Mouse (Mus musculus): ENCODE measurements around the gene Vmn2r85. TPM values are rescaled to one million over a fixed set of nuclear protein-coding genes. Genes with fewer than 3 reads are reported as not detected.

Vmn2r85 gene
- total RNA-seq, 2 experiments from 2014 or later = not detected

Other genes with a start within 250 kb of the Vmn2r85 start
- not detected in 2 replicates for gene Olfr826, start 245.5 kb downstream of the Vmn2r85 start, total RNA-seq (2014; fragmentation: Nextera tagmentation)
- gene Olfr826, start 245.5 kb downstream of the Vmn2r85 start, total RNA-seq (2017) = not detected in 2 replicates
- gene Olfr827, start 215.3 kb downstream of the Vmn2r85 start, total RNA-seq (2014; fragmentation: Nextera tagmentation) = not detected in 2 replicates
- not detected in 2 replicates for gene Olfr827, start 215.3 kb downstream of the Vmn2r85 start, total RNA-seq (2017)
- not detected in 2 replicates for gene Neurod4, start 149.5 kb downstream of the Vmn2r85 start, total RNA-seq (2014; fragmentation: Nextera tagmentation)
- not detected in 2 replicates for gene Neurod4, start 149.5 kb downstream of the Vmn2r85 start, total RNA-seq (2017)
- gene Tespa1, start 106.8 kb downstream of the Vmn2r85 start, total RNA-seq (2014; fragmentation: Nextera tagmentation) = 31.3 and 54.6 TPM in 2 replicates
- gene Tespa1, start 106.8 kb downstream of the Vmn2r85 start, total RNA-seq (2017) = 32.0 and 37.3 TPM in 2 replicates
- not detected in 2 replicates for gene Vmn2r84, start 35.4 kb downstream of the Vmn2r85 start, total RNA-seq (2014; fragmentation: Nextera tagmentation)
- not detected in 2 replicates for gene Vmn2r84, start 35.4 kb downstream of the Vmn2r85 start, total RNA-seq (2017)
- gene Vmn2r86, start 26.3 kb upstream of the Vmn2r85 start, total RNA-seq (2014; fragmentation: Nextera tagmentation) = not detected in 2 replicates
- not detected in 2 replicates for gene Vmn2r86, start 26.3 kb upstream of the Vmn2r85 start, total RNA-seq (2017)
- not detected in 2 replicates for gene Vmn2r87, start 67.7 kb upstream of the Vmn2r85 start, total RNA-seq (2014; fragmentation: Nextera tagmentation)
- not detected in 2 replicates for gene Vmn2r87, start 67.7 kb upstream of the Vmn2r85 start, total RNA-seq (2017)

Data from granulocyte monocyte progenitor cell, adult 5-6 weeks (primary cell).